Mouse (Mus musculus) layer of hippocampus, adult 9-10 months (tissue): ENCODE measurements around the gene Veph1.

ENCODE experiments used
- DNase-seq: peaks from one replicate; pipeline ENCODE4 v3.0.0; 2022; ENCODE audit warnings: low spot score

Veph1 gene

DNA sequence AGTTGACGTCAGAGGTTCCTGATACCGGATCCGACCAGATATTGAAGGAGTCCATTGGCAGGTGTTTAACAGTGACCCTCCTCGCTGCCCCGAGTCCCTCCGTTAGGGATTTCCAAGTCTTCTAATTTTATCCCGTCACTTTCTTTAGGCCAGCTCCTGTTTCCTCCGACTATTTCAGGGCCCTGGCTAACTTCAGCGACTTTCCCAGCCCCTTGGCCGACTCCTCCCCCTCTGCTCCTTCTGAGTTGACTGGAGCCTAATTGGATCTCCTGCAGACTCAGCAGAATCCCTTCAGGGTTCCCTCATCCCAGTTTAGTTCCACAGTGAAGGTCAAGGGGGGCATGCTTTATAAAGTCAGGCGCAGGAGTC, 75.4 kb downstream of the Veph1 start:
- DNase-seq = no peak

DNA sequence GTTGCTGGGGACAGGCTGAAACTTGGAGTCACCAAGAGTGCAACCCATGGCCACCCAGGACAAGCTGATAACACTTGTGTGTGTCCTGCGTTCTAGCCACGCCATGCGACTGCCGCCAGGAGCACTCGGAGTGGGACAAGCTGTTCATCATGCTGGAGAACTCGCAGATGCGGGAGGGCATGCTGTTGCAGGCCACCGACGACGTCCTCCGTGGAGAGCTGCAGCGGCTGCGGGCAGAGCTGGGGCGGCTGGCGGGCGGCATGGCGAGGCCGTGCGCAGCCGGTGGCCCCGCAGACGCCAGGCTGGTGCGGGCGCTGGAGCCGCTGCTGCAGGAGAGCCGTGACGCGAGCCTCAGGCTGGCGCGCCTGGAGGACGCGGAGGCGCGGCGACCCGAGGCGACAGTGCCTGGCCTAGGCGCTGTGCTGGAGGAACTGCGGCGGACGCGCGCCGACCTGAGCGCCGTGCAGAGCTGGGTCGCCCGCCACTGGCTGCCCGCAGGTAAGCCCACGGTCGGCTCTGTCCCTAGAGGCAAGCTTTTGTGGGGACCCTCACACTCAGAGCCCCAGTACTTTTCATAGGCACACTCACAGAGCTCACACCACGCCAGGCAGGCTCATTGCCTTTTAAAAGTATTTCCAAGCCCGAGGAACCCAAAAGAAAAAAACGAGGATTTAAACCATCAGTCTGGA, 75.9 kb downstream of the Veph1 start:
- no peak for DNase-seq

DNA sequence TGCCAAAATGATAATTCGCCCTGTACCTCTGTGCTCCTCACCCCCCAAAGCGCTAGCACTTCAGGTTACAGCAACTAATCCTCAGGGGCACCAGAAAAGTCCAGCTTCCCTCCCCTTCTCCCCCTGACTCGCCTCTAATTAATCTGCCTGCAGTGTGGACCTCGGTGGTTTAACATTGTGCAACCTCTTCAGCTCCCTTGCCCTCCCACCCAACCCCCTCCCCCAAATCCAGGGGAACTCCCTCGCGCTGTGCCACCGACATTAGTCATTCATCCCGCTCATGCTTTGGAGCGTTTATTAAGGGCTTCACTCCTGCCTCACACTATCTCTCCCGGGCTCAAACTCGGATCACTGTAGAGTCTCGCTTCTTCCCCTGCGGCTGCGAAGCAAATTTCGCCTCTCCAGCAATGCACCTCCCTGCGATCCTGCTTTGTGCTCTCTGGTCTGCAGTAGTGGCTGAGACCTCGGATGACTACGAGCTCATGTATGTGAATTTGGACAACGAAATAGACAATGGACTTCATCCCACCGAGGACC, 76.9 kb downstream of the Veph1 start, which contains the start of gene Ptx3:
Gene Ptx3, plus strand, starts transcription at position 256 of the 537 bp plus-strand sequence.
- DNase-seq = no peak

DNA sequence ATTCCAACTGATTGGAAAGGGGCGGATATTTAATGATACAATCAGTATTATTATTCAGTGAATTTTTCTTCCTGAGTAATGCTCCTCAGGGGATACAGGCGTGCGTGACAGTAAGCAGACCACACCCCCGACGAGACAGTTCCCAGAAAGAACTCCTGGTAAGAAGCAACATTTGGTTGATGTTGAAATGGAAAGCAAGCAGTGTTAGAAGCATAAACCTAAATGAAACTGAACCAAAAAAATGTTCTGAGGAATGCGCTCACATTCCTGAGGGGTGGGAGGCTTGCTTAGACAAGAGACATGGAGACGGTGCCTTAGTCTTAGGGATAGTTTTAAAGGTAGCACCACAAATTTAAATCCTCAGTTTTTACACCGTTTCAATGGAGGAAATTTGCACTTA, 80.9 kb downstream of the Veph1 start:
- no peak for DNase-seq

DNA sequence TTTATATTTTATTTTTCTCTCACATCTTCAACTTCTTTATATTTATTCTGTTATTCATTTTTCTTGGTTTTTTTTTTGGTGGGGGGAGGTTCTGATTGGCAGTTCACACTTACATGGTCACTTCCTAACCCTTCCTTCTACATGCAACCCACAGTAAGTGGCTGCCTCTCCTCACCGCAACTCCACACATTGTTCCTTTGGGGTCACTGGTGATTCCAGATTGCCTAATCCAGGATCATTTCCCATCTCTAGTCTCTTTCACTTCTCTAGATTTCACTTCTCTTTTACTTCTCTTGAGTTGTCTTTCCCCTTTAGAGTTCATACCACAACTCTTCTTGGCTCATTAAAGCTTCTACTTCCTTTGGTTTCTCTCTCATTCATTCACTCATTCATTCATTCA, 83.1 kb downstream of the Veph1 start:
- DNase-seq = no peak

DNA sequence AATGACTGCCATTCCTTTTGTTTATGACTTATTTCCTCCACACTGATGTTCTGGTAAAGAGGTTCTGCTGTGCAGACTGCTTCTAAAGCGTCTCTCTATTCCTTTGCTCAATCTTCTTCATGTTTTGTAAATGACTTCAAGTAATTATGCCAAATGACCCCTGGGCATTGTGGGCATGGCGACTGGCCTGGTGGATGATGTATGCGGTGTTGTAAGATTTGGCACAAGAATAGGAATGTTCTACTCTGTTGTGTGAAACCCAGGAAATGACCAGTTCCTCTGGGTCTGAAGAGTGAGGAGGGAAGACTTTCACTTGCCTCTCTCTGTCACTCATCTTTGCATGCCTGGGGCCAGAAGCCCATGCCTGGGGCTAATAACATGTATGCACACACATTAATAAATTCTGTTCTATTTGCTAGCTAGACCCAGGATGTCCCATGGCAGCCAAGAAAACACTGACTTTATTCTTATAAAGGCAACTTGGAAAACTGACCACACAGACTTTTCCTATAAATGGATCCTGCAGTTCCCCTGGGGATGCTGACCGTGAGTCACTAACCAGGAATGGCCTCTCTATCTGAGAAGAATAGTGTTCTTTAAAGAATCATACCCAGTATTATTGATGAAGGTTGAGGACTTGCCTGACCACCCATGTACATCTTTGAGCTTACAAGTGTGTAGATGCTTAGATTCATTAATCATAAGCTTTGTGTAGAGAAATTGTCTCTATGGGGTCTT, 87.6 kb downstream of the Veph1 start:
- no peak for DNase-seq

DNA sequence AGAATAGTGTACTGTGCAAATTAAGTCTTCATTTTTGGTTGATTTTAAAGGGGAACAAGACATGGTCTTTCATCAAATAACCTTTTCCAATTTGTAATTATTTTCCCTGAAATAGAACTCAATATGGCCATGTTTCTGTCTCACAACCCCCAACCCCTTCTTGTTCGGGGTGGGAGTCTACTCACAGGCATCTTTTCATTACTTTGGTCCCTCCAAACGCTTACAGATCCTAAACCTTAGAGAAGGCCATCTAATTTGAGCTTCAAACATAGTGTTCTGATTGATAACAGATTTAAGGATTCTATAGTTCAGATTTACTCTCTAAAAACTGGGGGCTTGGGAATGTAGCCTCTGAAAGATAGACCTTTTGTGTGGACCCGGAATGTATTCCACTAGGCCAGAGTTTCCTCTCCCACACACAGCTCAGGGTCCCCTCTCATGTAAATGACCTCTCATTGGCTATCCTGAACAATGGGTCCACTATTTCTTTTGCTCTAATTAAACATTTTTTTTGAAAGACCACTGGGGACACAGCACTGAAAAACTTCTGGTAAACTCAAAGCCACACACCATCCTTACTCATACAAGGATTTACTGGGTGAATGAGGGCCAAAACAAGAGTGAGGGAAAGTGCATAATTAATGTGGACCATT, 102.6 kb downstream of the Veph1 start:
- DNase-seq = no peak

DNA sequence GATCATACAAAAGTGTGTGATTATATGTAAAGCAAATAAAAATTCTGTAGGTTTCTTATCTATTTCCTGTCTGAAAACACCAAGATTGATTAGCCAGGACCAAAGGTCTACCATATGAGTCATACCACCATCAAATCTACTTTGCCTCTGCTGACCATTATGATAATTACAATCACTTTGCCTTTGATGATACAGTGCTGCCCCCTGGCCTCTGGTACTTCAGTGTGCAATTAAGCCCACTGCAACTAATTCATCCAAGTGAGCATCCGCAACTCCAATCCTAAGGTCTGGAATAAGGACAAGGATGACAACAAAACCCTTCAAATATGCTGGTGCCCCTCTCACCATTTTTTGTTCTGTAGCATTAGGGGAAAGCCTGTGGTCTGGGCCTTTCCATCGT, 117.0 kb downstream of the Veph1 start:
- no peak for DNase-seq

DNA sequence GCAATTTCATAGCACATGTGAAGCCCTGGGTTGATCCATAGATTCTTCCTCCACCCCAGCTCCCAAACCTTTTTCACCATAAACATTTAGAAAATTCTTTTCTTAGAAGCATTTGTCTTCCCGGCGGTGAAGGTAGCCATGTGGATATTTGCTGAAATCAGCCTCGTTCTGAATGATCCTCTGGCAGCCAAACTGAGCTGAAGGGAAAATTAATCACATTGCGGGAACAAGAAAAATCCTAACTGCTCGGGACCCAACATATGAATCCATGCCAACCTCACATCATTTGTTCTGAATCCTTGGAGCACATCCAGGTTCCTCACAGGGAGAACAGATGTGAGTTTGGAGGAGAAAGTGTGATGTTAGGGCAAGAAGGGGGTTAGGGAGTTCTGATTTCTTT, 123.7 kb downstream of the Veph1 start:
- DNase-seq = no peak

DNA sequence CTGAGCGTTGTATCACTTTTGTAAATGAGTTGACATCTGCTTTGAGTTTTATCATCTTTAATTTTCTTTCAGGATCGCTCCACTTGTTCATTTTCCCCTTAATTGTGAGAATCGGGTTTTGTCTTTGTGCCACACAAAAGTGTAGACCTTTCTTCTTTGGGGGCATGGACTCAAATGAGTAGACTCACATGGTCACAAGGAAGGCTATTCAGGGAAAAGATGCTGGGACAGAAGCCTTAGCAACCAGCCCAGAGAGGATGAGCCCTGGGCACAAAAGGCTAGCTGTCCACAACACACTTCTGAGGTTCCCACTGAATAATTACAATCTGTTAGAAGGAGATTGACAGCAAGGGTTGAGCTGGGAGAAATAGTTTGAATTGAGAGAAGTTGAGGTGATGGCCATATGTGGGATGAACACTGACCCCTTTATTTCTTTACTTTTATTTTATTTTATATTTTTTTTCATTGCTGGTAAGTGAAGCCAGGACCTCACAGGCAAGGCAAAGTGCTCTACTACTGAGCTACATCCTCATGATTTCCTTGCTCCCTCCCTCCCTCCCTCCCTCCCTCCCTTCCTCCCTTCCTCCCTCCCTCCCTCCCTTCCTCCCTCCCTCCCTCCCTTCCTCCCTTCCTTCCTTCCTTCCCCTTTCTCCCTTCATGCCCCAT, 126.6 kb downstream of the Veph1 start:
- DNase-seq = no peak

DNA sequence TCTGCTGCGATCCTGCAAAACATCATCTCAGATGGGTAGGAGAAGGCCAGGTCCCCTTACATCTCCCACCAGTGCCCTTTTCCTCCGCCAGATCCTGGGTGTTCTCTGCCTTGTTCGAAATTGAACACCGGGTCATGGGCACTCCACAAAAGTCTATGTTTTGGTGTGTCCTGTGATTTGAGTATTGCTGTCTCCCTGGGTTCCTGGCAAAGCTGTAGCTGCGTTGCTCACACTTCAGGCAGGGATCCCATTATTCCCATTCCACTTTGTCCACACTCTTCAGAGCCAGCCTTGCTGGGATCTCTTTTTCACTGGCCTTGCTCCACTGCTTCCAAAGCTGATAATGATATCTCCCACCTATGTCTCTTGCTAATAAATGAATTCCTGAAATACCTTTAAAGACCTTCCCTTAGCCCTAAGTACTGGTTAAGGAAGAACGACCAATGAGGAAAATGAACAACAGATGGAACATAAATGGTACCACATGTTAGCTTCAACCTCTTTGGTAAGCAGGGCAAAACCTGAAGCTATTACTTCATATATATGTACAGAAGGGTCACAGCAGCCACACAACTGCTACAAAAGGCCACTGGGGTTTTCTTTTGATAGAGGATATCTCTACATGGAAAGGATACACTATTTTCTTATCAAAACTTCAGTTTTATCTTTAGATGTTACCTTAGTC, 129.9 kb downstream of the Veph1 start:
- no peak for DNase-seq

DNA sequence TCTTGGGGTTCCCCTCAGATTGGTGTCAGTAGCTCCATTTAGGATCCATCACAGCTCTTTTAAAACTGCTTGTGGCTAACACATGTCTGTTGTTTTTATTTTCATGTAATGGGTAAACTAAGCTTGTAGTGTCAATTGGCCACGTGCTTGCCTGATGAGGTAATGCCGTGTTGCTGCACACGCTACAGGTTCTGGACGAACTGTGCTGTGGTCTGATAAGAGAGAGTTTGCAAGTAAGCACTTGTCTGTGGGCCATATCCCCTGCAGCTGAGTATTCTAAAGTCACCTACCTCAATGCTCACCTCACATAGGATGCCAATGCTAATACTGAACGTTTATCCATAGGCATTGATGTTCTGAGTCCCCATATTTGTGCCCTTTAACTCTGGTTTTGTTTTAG, 131.6 kb downstream of the Veph1 start:
- DNase-seq = no peak

DNA sequence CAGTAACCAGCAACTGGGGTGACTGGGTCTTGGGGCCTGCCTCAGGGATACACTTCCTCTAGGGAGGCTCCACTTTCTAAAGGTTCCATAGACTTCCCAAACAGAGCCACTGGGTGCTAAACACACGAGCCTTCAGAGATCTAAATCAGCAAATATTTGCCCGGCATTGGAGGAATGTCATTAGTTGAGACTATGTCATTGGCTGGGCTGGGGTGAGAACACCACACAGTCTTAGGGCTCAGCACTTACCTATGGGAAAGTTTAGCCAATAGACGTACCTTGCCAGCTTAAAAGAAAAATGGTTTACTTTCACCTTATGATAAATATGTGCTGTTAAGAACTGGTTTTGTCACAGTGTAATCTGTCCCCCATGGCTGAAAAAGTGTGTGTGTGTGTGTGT, 132.1 kb downstream of the Veph1 start:
- DNase-seq = no peak

DNA sequence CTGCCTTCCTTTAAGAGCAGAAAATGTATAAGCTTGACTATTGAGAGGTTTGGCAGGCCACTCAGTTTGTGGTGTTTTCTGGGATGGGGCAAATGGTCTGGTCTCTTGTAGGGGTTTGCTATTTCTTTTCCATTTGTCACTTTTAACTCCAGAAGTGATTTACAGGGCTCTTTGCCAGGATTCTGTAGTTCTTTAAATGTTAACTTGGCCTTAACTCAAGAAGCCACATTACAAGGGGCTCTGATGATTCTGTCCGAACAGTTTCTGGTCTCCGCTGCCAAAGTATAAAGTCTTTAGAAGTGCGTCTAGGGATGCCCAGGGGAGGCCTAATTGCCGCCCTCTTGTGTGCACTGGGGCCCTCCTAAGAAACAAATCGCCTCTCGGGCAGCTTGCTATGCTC, 134.0 kb downstream of the Veph1 start:
- no peak for DNase-seq

DNA sequence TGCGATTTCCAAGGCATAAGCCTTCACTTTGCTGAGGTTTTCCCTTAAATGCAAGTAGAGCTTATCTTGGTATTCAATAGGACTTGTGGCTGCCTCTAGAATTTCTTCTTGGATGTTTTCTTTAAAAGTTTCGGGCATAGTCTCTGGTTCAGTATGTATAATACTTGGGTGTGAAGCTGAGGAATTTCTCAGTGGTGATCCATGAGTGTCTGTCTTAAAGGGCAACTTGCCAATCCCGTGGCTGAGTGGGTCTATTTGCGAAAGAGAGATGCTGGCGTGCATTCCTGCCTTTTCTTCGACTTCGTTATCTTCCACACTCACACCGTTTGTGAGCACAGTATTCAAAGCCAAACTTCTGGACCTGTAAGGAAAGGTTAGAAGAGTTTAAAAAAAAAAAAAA, 138.7 kb downstream of the Veph1 start:
- DNase-seq = no peak

DNA sequence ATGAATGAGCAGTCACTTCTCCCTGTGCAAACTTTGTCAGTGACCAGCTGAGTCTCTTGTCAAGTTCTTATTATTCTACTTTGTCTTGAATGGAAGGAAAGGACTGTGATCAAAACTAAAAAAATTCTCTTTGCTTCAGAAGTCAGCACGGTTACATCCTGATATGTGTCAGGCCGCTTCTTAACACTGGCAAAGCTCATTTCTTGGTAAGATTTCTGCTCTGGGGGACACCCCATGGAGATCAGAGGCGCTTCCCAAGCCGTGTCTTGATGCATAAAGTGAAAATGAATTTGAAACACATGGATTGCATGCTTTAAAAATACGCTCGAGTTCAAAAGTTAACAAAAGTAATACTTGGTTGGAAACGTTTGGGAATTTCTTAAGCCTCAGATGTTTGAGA, 159.0 kb downstream of the Veph1 start:
- no peak for DNase-seq

DNA sequence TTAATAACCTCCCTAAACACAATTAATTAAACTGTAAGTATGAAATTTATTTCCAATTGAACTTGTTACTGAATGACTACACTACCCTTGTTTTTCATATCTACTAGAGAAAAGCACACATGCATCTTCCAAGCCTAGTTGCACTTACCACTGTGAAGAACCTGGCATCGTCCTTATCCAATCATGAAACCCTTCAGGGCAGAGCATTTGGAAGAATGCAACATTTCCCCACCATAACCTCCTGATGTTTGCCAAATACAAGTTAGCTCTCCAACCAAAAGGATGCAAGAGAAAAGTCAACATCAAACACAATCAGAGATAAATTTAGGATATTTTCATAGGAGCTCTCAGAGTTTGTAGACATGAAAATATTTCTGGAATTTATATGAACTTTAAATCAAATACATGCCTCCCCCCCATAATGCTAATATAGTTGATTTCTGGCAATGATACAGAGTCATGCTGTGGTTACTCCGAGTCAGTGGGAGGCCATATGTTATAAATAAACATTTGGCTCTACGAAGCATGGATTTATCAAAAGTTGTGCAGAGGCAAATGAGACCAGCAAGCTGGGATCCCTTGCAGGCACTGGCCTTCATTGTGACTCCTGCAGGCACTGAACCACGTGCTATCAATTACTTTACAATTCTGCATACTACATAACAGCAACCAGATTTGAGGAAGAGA, 165.2 kb downstream of the Veph1 start:
- DNase-seq = no peak

DNA sequence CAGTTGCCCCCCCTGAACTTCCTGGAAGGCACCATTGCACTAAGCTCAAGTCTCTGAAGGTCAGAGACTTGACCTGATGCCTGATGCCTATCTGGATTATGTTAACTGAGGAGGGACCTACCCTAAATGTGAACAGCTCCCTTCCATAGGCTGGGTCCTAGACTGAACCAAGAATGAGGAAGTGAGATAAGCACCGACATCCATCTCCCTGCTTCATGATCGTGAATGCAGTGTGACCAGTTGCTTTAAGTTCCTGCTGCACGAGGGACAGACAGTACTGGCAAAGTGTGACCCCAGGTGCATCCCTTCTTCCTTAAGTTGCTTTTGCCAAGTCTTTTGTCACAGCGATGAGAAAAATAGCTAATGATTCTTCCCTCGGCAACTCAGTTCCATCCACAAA, 166.9 kb downstream of the Veph1 start:
- no peak for DNase-seq

DNA sequence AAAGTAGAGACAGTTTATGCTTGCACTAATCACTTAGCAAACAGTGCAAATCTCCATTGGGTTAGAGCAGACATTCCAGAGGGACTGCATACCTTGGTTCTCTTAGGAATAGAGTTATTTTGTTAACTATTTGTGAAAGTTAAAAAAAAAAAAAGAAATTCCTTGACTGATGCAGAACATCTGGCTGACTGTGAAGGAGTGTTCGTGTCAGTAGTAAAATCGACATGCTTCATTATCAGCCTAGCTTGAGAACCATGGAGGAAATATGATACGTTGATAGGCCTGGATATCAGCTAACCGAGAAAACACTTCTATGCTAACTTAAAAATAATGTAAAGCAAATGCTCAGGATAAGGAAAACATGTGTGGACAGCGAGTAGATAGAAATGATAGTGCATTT, 191.1 kb downstream of the Veph1 start:
- DNase-seq = no peak

DNA sequence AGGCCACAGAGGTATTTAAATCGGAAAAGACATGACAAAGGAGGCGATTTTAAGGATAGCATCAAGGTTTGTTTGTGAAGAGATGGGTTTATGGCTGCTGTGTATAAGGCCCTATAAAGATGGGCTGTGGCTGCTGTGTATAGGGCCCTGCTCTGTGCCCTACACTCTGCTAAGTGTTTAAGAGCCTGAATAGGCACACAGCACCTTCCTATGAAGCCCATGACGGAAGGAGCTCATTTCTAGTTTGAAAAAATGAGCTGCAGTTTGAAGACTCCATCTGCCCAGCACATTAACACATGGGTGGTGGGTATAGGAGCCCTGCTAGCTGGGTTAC, 194.1 kb downstream of the Veph1 start:
- no peak for DNase-seq

DNA sequence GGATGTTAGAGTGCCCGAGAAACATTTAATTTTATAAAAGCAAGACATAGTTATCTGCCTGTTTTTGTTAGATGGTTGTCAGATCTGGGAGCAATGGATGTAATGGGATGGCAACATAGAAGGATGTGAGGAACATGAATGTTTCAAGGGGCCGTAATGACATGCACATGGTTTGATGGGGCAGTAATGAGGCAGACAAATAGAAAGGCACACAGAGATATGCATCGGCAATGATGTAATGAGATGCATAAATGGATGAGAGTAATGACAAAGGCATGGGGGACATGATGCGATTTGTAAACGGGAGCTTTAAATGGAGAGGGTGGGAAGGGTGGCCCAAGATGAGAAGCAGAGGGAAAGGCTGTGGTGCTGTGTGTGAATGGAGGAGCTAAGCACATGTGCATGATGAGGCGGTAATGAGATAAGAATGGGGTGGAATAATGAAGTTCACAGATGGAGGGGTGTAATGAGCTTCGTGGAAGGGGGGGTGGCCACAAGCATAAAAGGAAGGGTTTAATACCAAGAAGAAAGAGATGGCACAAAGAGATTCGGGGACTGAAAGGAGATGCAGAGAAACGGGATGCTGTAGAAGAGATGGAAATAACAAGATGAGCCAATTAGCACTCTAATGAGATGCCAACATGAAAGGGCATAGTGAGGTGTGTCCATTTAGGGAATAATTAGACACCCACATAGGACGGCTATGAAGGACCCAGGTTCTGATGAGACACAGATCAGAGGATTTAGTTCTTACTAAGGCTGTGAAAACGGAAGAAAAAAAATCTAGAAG, 194.6 kb downstream of the Veph1 start:
- no peak for DNase-seq
